21 mouse cellular contexts compared by ENCODE assay signal in the genomic region with DNA sequence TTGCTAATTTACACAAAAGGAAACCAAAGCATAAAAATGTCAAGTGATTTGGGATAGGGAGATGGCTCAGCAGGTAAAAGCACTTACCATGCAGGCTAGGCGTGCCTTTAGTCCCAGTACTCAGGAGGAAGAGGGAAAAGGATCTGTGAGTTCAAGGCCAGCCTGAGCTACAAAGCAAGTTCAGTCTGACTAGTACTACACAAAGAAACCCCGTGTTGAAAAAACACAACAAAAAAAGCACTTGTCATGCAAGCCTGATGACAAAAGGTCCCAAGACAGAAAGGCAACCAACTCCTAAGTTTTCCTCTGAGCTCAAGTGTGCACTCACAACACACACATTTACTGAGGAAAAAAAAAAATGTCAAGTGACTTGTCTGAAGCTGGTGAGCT. TPM values are rescaled to one million over a fixed set of nuclear protein-coding genes. Genes with fewer than 3 reads are reported as not detected.
DNase-seq lines count a peak whose midpoint lies in the region; ATAC-seq and TF ChIP-seq lines count a peak whose summit lies in the region.
"Had no signal": no experiment of that assay in that cellular context is flagged by ENCODE, and none has a peak within 500 bp of the region (broad histone marks: within the 10 kb centered on the region; RNA-seq: fewer than 3 reads in every experiment).

No protein-coding gene starts in this region.

- TF ChIP-seq RAD21 in MEL (IDR thresholded peaks at IDR 0.05; ENCODE audit: low read depth, low read length) = no peak

- intact Hi-C loops in left cerebral cortex, postnatal 14 days (cut with DNase I) = no loop called here

- no peak for TF ChIP-seq CTCF in kidney, postnatal 0 days (IDR thresholded peaks at IDR 0.05; ENCODE audit: low read depth)
- no peak for TF ChIP-seq CTCF in MEL (IDR thresholded peaks at IDR 0.05 in 2 of 3, conservative IDR thresholded peaks at IDR 0.05 in 1 of 3; ENCODE audit: control insufficient read depth in 1 of 3, insufficient read depth in 1 of 3, low read depth in 2 of 3, low read length in 3 of 3, poor library complexity in 1 of 3, severe bottlenecking in 1 of 3)

- TF ChIP-seq POLR2A in MEL (IDR thresholded peaks at IDR 0.05; ENCODE audit: control insufficient read depth in 1 of 2, insufficient read depth in 1 of 2, low read depth in 1 of 2, low read length in 2 of 2, poor library complexity in 1 of 2) = no peak

- no peak for DNase-seq in kidney, postnatal 0 days (ENCODE audit: low spot score)
- no peak for DNase-seq in kidney, adult 8-10 months
- DNase-seq in MEL (ENCODE audit: low read depth, low spot score) (no peak), ZHBTc4 (ENCODE audit: low read depth, low spot score) (peak; percentile 49)
- no peak for DNase-seq in left cerebral cortex, postnatal 14 days (ENCODE audit: low spot score in 2 of 2)
- DNase-seq in right cerebral cortex, postnatal 36 days (ENCODE audit: low spot score in 2 of 2) = no peak
- DNase-seq: cerebellum, adult 11 months; cerebellum, adult 9-11 months; gastrocnemius, postnatal 36 days; heart, postnatal 36 days; lung, embryonic 14.5 days; lung, postnatal 36 days; right cerebral cortex, postnatal 4 days; thymus, postnatal 25 days had no signal

- H3K27me3 ChIP-seq in kidney, postnatal 0 days (ENCODE audit: insufficient read depth, low read length) = no peaks in the 10 kb centered on the region
- no peaks in the 10 kb centered on the region for H3K27me3 ChIP-seq in MEL (ENCODE audit: control insufficient read depth in 1 of 2, insufficient read depth in 2 of 2, low read length in 2 of 2)
- no peaks in the 10 kb centered on the region for H3K27me3 ChIP-seq in liver, embryonic 16.5 days (ENCODE audit: control insufficient read depth, insufficient read depth, low read depth, low read length)
- H3K27me3 ChIP-seq: heart, embryonic 15.5 days; hindbrain, embryonic 15.5 days; limb, embryonic 12.5 days; midbrain, embryonic 15.5 days; neural tube, embryonic 13.5 days had no signal

- H3K27ac ChIP-seq in kidney, postnatal 0 days = peak overlapping the region; percentile 19; the same call in 1 of the 2 replicates
- H3K27ac ChIP-seq in MEL (ENCODE audit: control insufficient read depth, low read depth, low read length) = 0 out of 2 replicates have a peak overlapping the region, but pooled peaks have one; percentile 10
- peak overlapping the region; percentile 82 for H3K27ac ChIP-seq in liver, embryonic 16.5 days (ENCODE audit: low read length)
- H3K27ac ChIP-seq: embryonic facial prominence, embryonic 10.5 days; heart, embryonic 15.5 days; hindbrain, embryonic 15.5 days; limb, embryonic 12.5 days; midbrain, embryonic 15.5 days; neural tube, embryonic 13.5 days had no signal

- peaks cover 5% of the 10 kb centered on the region for H3K79me2 ChIP-seq in MEL (ENCODE audit: control insufficient read depth, insufficient read depth, low read length, poor library complexity)

- no peak overlapping the region for H3K9ac ChIP-seq in kidney, postnatal 0 days (ENCODE audit: low read depth, low read length)
- H3K9ac ChIP-seq in MEL (ENCODE audit: control insufficient read depth, low read depth, low read length, poor library complexity, severe bottlenecking) = no peak overlapping the region
- no peak overlapping the region for H3K9ac ChIP-seq in liver, embryonic 16.5 days (ENCODE audit: low read depth, low read length)
- H3K9ac ChIP-seq: heart, embryonic 15.5 days; hindbrain, embryonic 15.5 days; limb, embryonic 12.5 days; lung, embryonic 14.5 days; midbrain, embryonic 15.5 days; neural tube, embryonic 13.5 days had no signal

- no peak for ATAC-seq in kidney, postnatal 0 days (replicated peaks; ENCODE audit: low FRiP score, low read depth)
- peak; percentile 44; the same call in 1 of the 2 replicates for ATAC-seq in liver, embryonic 16.5 days (ENCODE audit: low read depth)
- ATAC-seq: midbrain, embryonic 15.5 days had no signal

- WGBS in kidney, postnatal 0 days = 82% methylated on average over 2 of the region's 2 CpGs
- 52% methylated on average over 2 of the region's 2 CpGs for WGBS in liver, embryonic 16.5 days (ENCODE audit: insufficient replicate concordance)

- no peak for TF ChIP-seq EP300 in MEL (IDR thresholded peaks at IDR 0.05; ENCODE audit: low read depth in 1 of 2, low read length in 2 of 2)

- H3K4me1 ChIP-seq in kidney, postnatal 0 days (replicated peaks; ENCODE audit: insufficient read depth, low read length) = no peaks in the 10 kb centered on the region
- H3K4me1 ChIP-seq in MEL (ENCODE audit: control insufficient read depth in 1 of 2, insufficient read depth in 2 of 2, low read length in 2 of 2) = peaks cover 6 to 19% of the 10 kb centered on the region in 2 experiments
- peaks cover 15% of the 10 kb centered on the region for H3K4me1 ChIP-seq in liver, embryonic 16.5 days (ENCODE audit: control insufficient read depth, low read depth, low read length)
- H3K4me1 ChIP-seq: embryonic facial prominence, embryonic 10.5 days; heart, embryonic 15.5 days; limb, embryonic 12.5 days had no signal

- H3K9me3 ChIP-seq in kidney, postnatal 0 days (replicated peaks; ENCODE audit: low read length) = no peaks in the 10 kb centered on the region
- H3K9me3 ChIP-seq in MEL (replicated peaks; ENCODE audit: insufficient read depth, low read length) = no peaks in the 10 kb centered on the region
- H3K9me3 ChIP-seq in liver, embryonic 16.5 days (replicated peaks; ENCODE audit: control insufficient read depth, low read length) = no peaks in the 10 kb centered on the region
- H3K9me3 ChIP-seq: heart, embryonic 15.5 days; hindbrain, embryonic 15.5 days; midbrain, embryonic 15.5 days; neural tube, embryonic 13.5 days had no signal

- H3K4me3 ChIP-seq in kidney, postnatal 0 days (replicated peaks; ENCODE audit: low read depth, low read length) = no peak overlapping the region
- no peak overlapping the region for H3K4me3 ChIP-seq in MEL (ENCODE audit: control insufficient read depth in 1 of 2, insufficient read depth in 1 of 2, low read depth in 2 of 2, low read length in 2 of 2)
- H3K4me3 ChIP-seq in liver, embryonic 16.5 days (ENCODE audit: low read depth, low read length) = peak overlapping the region; percentile 1; the same call in 1 of the 2 replicates
- H3K4me3 ChIP-seq: embryonic facial prominence, embryonic 10.5 days; heart, embryonic 15.5 days; hindbrain, embryonic 15.5 days; limb, embryonic 12.5 days; midbrain, embryonic 15.5 days; neural tube, embryonic 13.5 days had no signal

- no peaks in the 10 kb centered on the region for H3K36me3 ChIP-seq in kidney, postnatal 0 days (ENCODE audit: insufficient read depth, low read length)
- peaks cover 0 to 22% of the 10 kb centered on the region in 2 experiments; a peak in 2 of 4 replicates for H3K36me3 ChIP-seq in MEL (ENCODE audit: control insufficient read depth in 1 of 2, insufficient read depth in 2 of 2, low read length in 2 of 2)
- no peaks in the 10 kb centered on the region for H3K36me3 ChIP-seq in liver, embryonic 16.5 days (ENCODE audit: control insufficient read depth, insufficient read depth)
- H3K36me3 ChIP-seq: heart, embryonic 15.5 days; hindbrain, embryonic 15.5 days; limb, embryonic 12.5 days had no signal

- no peak overlapping the region for H3K4me2 ChIP-seq in kidney, postnatal 0 days (ENCODE audit: low read length)
- H3K4me2 ChIP-seq in liver, embryonic 16.5 days (ENCODE audit: low read depth, low read length) = peak overlapping the region; percentile 52; the same call in 1 of the 2 replicates
- H3K4me2 ChIP-seq: heart, embryonic 15.5 days; hindbrain, embryonic 15.5 days; limb, embryonic 12.5 days; lung, embryonic 14.5 days; midbrain, embryonic 15.5 days; neural tube, embryonic 13.5 days had no signal

TF ChIP-seq in MEL, 35 proteins besides CTCF, POLR2A, EP300 and RAD21:
- no peak for TF ChIP-seq TAL1 (IDR thresholded peaks at IDR 0.05; ENCODE audit: low read length)
- 0 out of 2 replicates have a peak, but pooled peaks have one; percentile 16 for TF ChIP-seq ZNF384 (IDR thresholded peaks at IDR 0.05; ENCODE audit: low read depth, low read length)
- no peak for TF ChIP-seq MAX (IDR thresholded peaks at IDR 0.05; ENCODE audit: low read length)
- no peak for TF ChIP-seq GATA1 (IDR thresholded peaks at IDR 0.05; ENCODE audit: low read depth, low read length)
- no peak for TF ChIP-seq MAZ (IDR thresholded peaks at IDR 0.05; ENCODE audit: low read depth, low read length)
- TF ChIP-seq TBP (IDR thresholded peaks at IDR 0.05; ENCODE audit: low read depth, low read length) = 0 out of 2 replicates have a peak, but pooled peaks have one; percentile 15
- no peak for TF ChIP-seq MEF2A (IDR thresholded peaks at IDR 0.05; ENCODE audit: extremely low read depth, insufficient replicate concordance, low read depth, low read length, poor library complexity, severe bottlenecking)
- no peak for TF ChIP-seq ETS1 (IDR thresholded peaks at IDR 0.05; ENCODE audit: low read depth, low read length)
- TF ChIP-seq UBTF (IDR thresholded peaks at IDR 0.05; ENCODE audit: borderline replicate concordance, insufficient read depth, low read depth, low read length) = no peak
- TF ChIP-seq MXI1 (IDR thresholded peaks at IDR 0.05; ENCODE audit: low read depth, low read length) = no peak
- no peak for TF ChIP-seq ELF1 (IDR thresholded peaks at IDR 0.05; ENCODE audit: low read depth, low read length)
- no peak for TF ChIP-seq ZKSCAN1 (IDR thresholded peaks at IDR 0.05; ENCODE audit: low read depth, low read length)

RNA-seq across cellular contexts. Expression of a gene that starts 8.6 kb away (rescaled TPM):
- polyA plus RNA-seq in kidney, postnatal 0 days (2015; fragmentation: Nextera tagmentation; extraction: Ambion mirVana) = 6.0 and 6.3 TPM in 2 replicates
- total RNA-seq in MEL (2012; rRNA removed) = 6.2 and 7.7 TPM in 2 replicates
- 10 to 100 TPM; 12.2 to 67.8 TPM for polyA plus RNA-seq in MEL (2012; ENCODE audit: insufficient read depth in 1 of 2, insufficient read length in 2 of 2, low read depth in 1 of 2, low replicate concordance in 2 of 2, missing spikeins in 1 of 2)
- 3.2 and 3.4 TPM in 2 replicates for polyA plus RNA-seq in liver, embryonic 16.5 days (2015; fragmentation: Nextera tagmentation; extraction: Ambion mirVana)
- total RNA-seq in left cerebral cortex, postnatal 14 days (2021) = 10 to 100 TPM; 91.4 to 93.4 TPM

Comparison
In these comparisons a context has a peak if more than half of its experiments do, and no peak if none do; other contexts are left out.
1. H3K27ac ChIP-seq: peak in every context shown above with its lines; median percentile 82 in liver, embryonic 16.5 days; 19 in kidney, postnatal 0 days; 10 in MEL.